Mouse (Mus musculus) small intestine, adult 2 months (tissue): ENCODE results near the gene Piezo1.

ENCODE experiments used
- CTCF ChIP-seq: fragments of 200-500 bp; IDR thresholded peaks from 2 replicates; pipeline ENCODE4 v1.5.1; 2012; ENCODE audit warnings: low read depth, mild to moderate bottlenecking, control low read depth, inconsistent platforms, low read length, moderate library complexity, mixed read lengths; ENCODE audit not compliant: insufficient replicate concordance, insufficient read length; ENCODE audit errors: extremely low read depth
- POLR2A ChIP-seq: fragments of 200-500 bp; IDR thresholded peaks from 2 replicates; pipeline ENCODE4 v1.6.1; 2012; ENCODE audit warnings: low read depth, mild to moderate bottlenecking, control low read depth, inconsistent platforms, low read length, moderate library complexity

- TF ChIP-seq CTCF (no peak), POLR2A (no peak)
Observed at GRCm38 (mm10) chr8:122469407-122469806, 81.7 kb downstream of the Piezo1 start.
